Mouse (Mus musculus): ENCODE measurements around the gene Rab32. TPM values are rescaled to one million over a fixed set of nuclear protein-coding genes. Genes with fewer than 3 reads are reported as not detected.
"Not testable (repeated sequence)": the region's sequence is repeated elsewhere in the genome, so short reads cannot be mapped to it uniquely, and the experiment has no call there.

Rab32 gene
- polyA plus RNA-seq (2012; fragmentation: generic; extraction: Trizol): 2.6 TPM

GRCm38 (mm10) chr10:10557570-10558336 lies at the start of gene Rab32:
Gene Rab32, minus strand, starts transcription at chr10:10558265.
- H3K4me2 ChIP-seq (ENCODE audit: low read depth): peak within 1 kb of the TSS; percentile 68
- peak within 1 kb of the TSS; percentile 29 for H3K4me3 ChIP-seq
- TF ChIP-seq MYOG (IDR thresholded peaks at IDR 0.05; ENCODE audit: control insufficient read depth in 1 of 3, insufficient read depth in 1 of 3, insufficient read length in 2 of 3, low read depth in 2 of 3): peak in 1 of 3 experiments; percentile 1
- no peak for TF ChIP-seq REST (IDR thresholded peaks at IDR 0.05; ENCODE audit: insufficient read depth, insufficient read length)
- TF ChIP-seq POLR2A (IDR thresholded peaks at IDR 0.05; ENCODE audit: insufficient read length, low read depth): peak; percentile 45
- no peak for TF ChIP-seq TCF3 (IDR thresholded peaks at IDR 0.05; ENCODE audit: insufficient read length, low read depth)
- TF ChIP-seq POLR2AphosphoS2 (IDR thresholded peaks at IDR 0.05; ENCODE audit: insufficient read length, low read depth): no peak
- peak; percentile 9 for TF ChIP-seq E2F4 (IDR thresholded peaks at IDR 0.05; ENCODE audit: insufficient read depth)
- TF ChIP-seq CEBPB (IDR thresholded peaks at IDR 0.05; ENCODE audit: insufficient read depth, poor library complexity, severe bottlenecking): no peak
- TF ChIP-seq MYOD1 (IDR thresholded peaks at IDR 0.05; ENCODE audit: control insufficient read depth in 1 of 3, insufficient read length in 2 of 3, low read depth in 2 of 3): no peak
- no peak for TF ChIP-seq TCF12 (IDR thresholded peaks at IDR 0.05; ENCODE audit: insufficient read depth, poor library complexity, severe bottlenecking)
- TF ChIP-seq USF1 (IDR thresholded peaks at IDR 0.05; ENCODE audit: low read depth): no peak
- no peaks in the 10 kb centered on the region for H3K27me3 ChIP-seq (ENCODE audit: control insufficient read depth, insufficient read depth, insufficient read length)
- no peaks in the 10 kb centered on the region for H3K36me3 ChIP-seq (ENCODE audit: control insufficient read depth, insufficient read depth)
- H3ac ChIP-seq (ENCODE audit: control insufficient read depth, insufficient read length): no peak within 1 kb of the TSS
- H3K79me2 ChIP-seq (ENCODE audit: control insufficient read depth, insufficient read depth): no peaks in the 10 kb centered on the region

- H3K27me3 ChIP-seq (ENCODE audit: control insufficient read depth, insufficient read depth, insufficient read length): no peaks in the 10 kb centered on the region
- no peak overlapping the region for H3K4me2 ChIP-seq (ENCODE audit: low read depth)
- no peak overlapping the region for H3K4me3 ChIP-seq
- TF ChIP-seq MYOD1 (IDR thresholded peaks at IDR 0.05; ENCODE audit: control insufficient read depth in 1 of 3, insufficient read length in 2 of 3, low read depth in 2 of 3) (no peak), TCF3 (IDR thresholded peaks at IDR 0.05; ENCODE audit: insufficient read length, low read depth) (no peak), CEBPB (IDR thresholded peaks at IDR 0.05; ENCODE audit: insufficient read depth, poor library complexity, severe bottlenecking) (no peak), MAX (IDR thresholded peaks at IDR 0.05; ENCODE audit: low read depth) (no peak), MYOG (IDR thresholded peaks at IDR 0.05; ENCODE audit: control insufficient read depth in 1 of 3, insufficient read depth in 1 of 3, insufficient read length in 2 of 3, low read depth in 2 of 3) (no peak), REST (IDR thresholded peaks at IDR 0.05; ENCODE audit: insufficient read depth, insufficient read length) (no peak), POLR2AphosphoS2 (IDR thresholded peaks at IDR 0.05; ENCODE audit: insufficient read length, low read depth) (no peak), TCF12 (IDR thresholded peaks at IDR 0.05; ENCODE audit: insufficient read depth, poor library complexity, severe bottlenecking) (no peak), E2F4 (IDR thresholded peaks at IDR 0.05; ENCODE audit: insufficient read depth) (no peak), USF1 (IDR thresholded peaks at IDR 0.05; ENCODE audit: low read depth) (no peak), SRF (IDR thresholded peaks at IDR 0.05; ENCODE audit: control insufficient read depth, insufficient read length, low read depth) (no peak), POLR2A (IDR thresholded peaks at IDR 0.05; ENCODE audit: insufficient read length, low read depth) (no peak)
- H3ac ChIP-seq (ENCODE audit: control insufficient read depth, insufficient read length): no peak overlapping the region
- no peaks in the 10 kb centered on the region for H3K36me3 ChIP-seq (ENCODE audit: control insufficient read depth, insufficient read depth)
- H3K79me2 ChIP-seq (ENCODE audit: control insufficient read depth, insufficient read depth): no peaks in the 10 kb centered on the region
Measured at GRCm38 (mm10) chr10:10600771-10601170, 42.7 kb upstream of the Rab32 start.

- not testable (repeated sequence) for H3K27me3 ChIP-seq (ENCODE audit: control insufficient read depth, insufficient read depth, insufficient read length); H3K4me3 ChIP-seq; H3K36me3 ChIP-seq (ENCODE audit: control insufficient read depth, insufficient read depth); H3ac ChIP-seq (ENCODE audit: control insufficient read depth, insufficient read length); H3K79me2 ChIP-seq (ENCODE audit: control insufficient read depth, insufficient read depth); H3K4me2 ChIP-seq (ENCODE audit: low read depth)
Measured at GRCm38 (mm10) chr10:10597495-10597894, 39.4 kb upstream of the Rab32 start.

GRCm38 (mm10) chr10:10580811-10581210 lies 22.7 kb upstream of the Rab32 start:
- Histone ChIP-seq H3K79me2 (ENCODE audit: control insufficient read depth, insufficient read depth) (no peaks in the 10 kb centered on the region), H3ac (ENCODE audit: control insufficient read depth, insufficient read length) (no peak overlapping the region), H3K4me3 (no peak overlapping the region), H3K36me3 (ENCODE audit: control insufficient read depth, insufficient read depth) (no peaks in the 10 kb centered on the region), H3K27me3 (ENCODE audit: control insufficient read depth, insufficient read depth, insufficient read length) (no peaks in the 10 kb centered on the region), H3K4me2 (ENCODE audit: low read depth) (no peak overlapping the region)
- no peak for TF ChIP-seq E2F4 (IDR thresholded peaks at IDR 0.05; ENCODE audit: insufficient read depth)
- no peak for TF ChIP-seq POLR2AphosphoS2 (IDR thresholded peaks at IDR 0.05; ENCODE audit: insufficient read length, low read depth)
- TF ChIP-seq MAX (IDR thresholded peaks at IDR 0.05; ENCODE audit: low read depth): no peak
- TF ChIP-seq TCF3 (IDR thresholded peaks at IDR 0.05; ENCODE audit: insufficient read length, low read depth): no peak

- Histone ChIP-seq H3K4me2 (ENCODE audit: low read depth) (no peak overlapping the region), H3K36me3 (ENCODE audit: control insufficient read depth, insufficient read depth) (no peaks in the 10 kb centered on the region), H3K4me3 (no peak overlapping the region), H3ac (ENCODE audit: control insufficient read depth, insufficient read length) (no peak overlapping the region), H3K79me2 (ENCODE audit: control insufficient read depth, insufficient read depth) (no peaks in the 10 kb centered on the region), H3K27me3 (ENCODE audit: control insufficient read depth, insufficient read depth, insufficient read length) (no peaks in the 10 kb centered on the region)
- TF ChIP-seq USF1 (IDR thresholded peaks at IDR 0.05; ENCODE audit: low read depth) (no peak), POLR2AphosphoS2 (IDR thresholded peaks at IDR 0.05; ENCODE audit: insufficient read length, low read depth) (no peak), REST (IDR thresholded peaks at IDR 0.05; ENCODE audit: insufficient read depth, insufficient read length) (no peak), SRF (IDR thresholded peaks at IDR 0.05; ENCODE audit: control insufficient read depth, insufficient read length, low read depth) (no peak), CEBPB (IDR thresholded peaks at IDR 0.05; ENCODE audit: insufficient read depth, poor library complexity, severe bottlenecking) (no peak), POLR2A (IDR thresholded peaks at IDR 0.05; ENCODE audit: insufficient read length, low read depth) (no peak), MYOG (IDR thresholded peaks at IDR 0.05; ENCODE audit: control insufficient read depth in 1 of 3, insufficient read depth in 1 of 3, insufficient read length in 2 of 3, low read depth in 2 of 3) (no peak), TCF3 (IDR thresholded peaks at IDR 0.05; ENCODE audit: insufficient read length, low read depth) (no peak), MYOD1 (IDR thresholded peaks at IDR 0.05; ENCODE audit: control insufficient read depth in 1 of 3, insufficient read length in 2 of 3, low read depth in 2 of 3) (no peak), TCF12 (IDR thresholded peaks at IDR 0.05; ENCODE audit: insufficient read depth, poor library complexity, severe bottlenecking) (no peak), MAX (IDR thresholded peaks at IDR 0.05; ENCODE audit: low read depth) (no peak), E2F4 (IDR thresholded peaks at IDR 0.05; ENCODE audit: insufficient read depth) (no peak)
Measured at GRCm38 (mm10) chr10:10579821-10580220, 21.8 kb upstream of the Rab32 start.
